Mouse (Mus musculus): ENCODE results near the gene Cbx8.

Gene Cbx8

GRCm38 (mm10) chr11:118992781-118993180 is 48.0 kb downstream of the Cbx8 start:
- DNase-seq (ENCODE audit: low spot score in 2 of 2) = no peak

- no peak for DNase-seq (ENCODE audit: low spot score in 2 of 2)
Observed at GRCm38 (mm10) chr11:118987999-118988398, 52.8 kb downstream of the Cbx8 start, which contains the start of gene Enpp7. TSS of gene Enpp7 (plus strand) at chr11:118988188.
